Mouse (Mus musculus) neural tube, embryonic 15.5 days (tissue): Measurements from ENCODE around the gene Rnf19b. TPM values are rescaled to one million over a fixed set of nuclear protein-coding genes. Genes with fewer than 3 reads are reported as not detected.

Experiments used
- ATAC-seq: fragments of 200-750 bp; cut with Nextera tagmentation; 2 replicates; pipeline ENCODE4 v1.8.0; 2017; ENCODE audit warnings: mild to moderate bottlenecking, moderate TSS enrichment, moderate library complexity; ENCODE audit not compliant: low FRiP score
- H3K27ac ChIP-seq: fragments of 300-500 bp; sonication (generic); replicated peaks from 2 replicates; pipeline ENCODE4 v1.5.1; 2015; ENCODE audit warnings: mild to moderate bottlenecking, inconsistent platforms
- H3K27me3 ChIP-seq: fragments of 300-500 bp; sonication (generic); replicated peaks from 2 replicates; pipeline ENCODE4 v1.6.1; 2015; ENCODE audit warnings: inconsistent platforms
- H3K36me3 ChIP-seq: fragments of 300-500 bp; sonication (generic); 2 replicates; pipeline ENCODE4 v1.6.1; 2015; ENCODE audit warnings: inconsistent platforms
- H3K4me1 ChIP-seq: fragments of 300-500 bp; sonication (generic); 2 replicates; pipeline ENCODE4 v1.6.1; 2015; ENCODE audit warnings: inconsistent platforms
- H3K4me2 ChIP-seq: fragments of 300-500 bp; sonication (generic); 2 replicates; pipeline ENCODE4 v1.6.1; 2015; ENCODE audit warnings: inconsistent platforms, mild to moderate bottlenecking, moderate library complexity
- H3K4me3 ChIP-seq: fragments of 300-500 bp; sonication (generic); replicated peaks from 2 replicates; pipeline ENCODE4 v1.5.1; 2015; ENCODE audit warnings: mild to moderate bottlenecking, inconsistent platforms
- H3K9ac ChIP-seq: fragments of 300-500 bp; sonication (generic); replicated peaks from 2 replicates; pipeline ENCODE4 v1.6.1; 2015; ENCODE audit warnings: mild to moderate bottlenecking, inconsistent platforms
- H3K9me3 ChIP-seq: fragments of 300-500 bp; sonication (generic); replicated peaks from 2 replicates; pipeline ENCODE4 v1.6.1; 2016; ENCODE audit warnings: inconsistent platforms
- WGBS: fragments of 180-500 bp; shearing (Covaris S2); methylation state at CpG from one replicate; pipeline ENCODE4 v1.1.7; 2015; ENCODE audit warnings: mixed read lengths; 5-methylcytosine and 5-hydroxymethylcytosine counted together
- polyA plus RNA-seq: library from polyadenylated mRNA; unstranded; fragments of >200 nt; fragmentation: Nextera tagmentation; extraction: Ambion mirVana; gene quantifications from 2 replicates; pipeline ENCODE4 v1.2.1, GENCODE M21; 2015

The Rnf19b gene
- 29.9 and 34.5 TPM in 2 replicates for polyA plus RNA-seq

DNA sequence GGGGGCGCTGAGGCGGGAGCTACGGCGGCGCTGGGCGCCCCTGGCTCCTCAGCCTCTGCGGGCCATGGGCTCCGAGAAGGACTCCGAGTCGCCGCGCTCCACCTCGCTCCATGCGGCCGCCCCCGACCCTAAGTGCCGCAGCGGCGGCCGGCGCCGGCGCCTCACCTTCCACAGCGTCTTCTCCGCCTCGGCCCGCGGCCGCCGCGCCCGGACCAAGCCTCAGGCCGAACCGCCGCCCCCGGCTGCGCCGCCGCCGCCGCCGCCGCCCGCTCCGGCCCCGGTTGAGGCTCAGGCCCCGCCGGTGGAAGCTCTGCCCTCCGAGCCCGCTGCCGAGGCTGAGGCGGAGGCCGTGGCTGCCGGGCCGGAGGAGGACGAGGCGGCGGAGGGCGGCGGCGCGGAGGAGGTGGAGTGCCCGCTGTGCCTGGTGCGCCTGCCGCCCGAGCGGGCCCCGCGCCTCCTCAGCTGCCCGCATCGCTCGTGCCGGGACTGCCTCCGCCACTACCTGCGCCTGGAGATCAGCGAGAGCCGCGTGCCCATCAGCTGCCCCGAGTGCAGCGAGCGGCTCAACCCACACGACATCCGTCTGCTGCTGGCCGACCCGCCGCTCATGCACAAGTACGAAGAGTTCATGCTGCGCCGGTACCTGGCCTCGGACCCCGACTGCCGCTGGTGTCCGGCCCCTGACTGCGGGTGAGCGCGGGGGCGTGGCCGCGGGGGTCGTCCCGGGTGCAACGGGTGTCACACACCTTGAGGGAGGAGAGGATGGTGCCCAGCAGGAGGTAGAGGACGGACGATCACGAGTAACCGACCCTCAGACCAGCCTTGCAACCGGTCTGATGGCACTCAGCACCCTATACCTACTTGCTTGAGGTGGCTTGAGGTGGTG lies at the start of gene Rnf19b:
Rnf19b (plus strand) TSS at position 65 of the 886 bp plus-strand sequence.
- ATAC-seq = peak; percentile 46
- H3K4me3 ChIP-seq = peak within 1 kb of the TSS; percentile 96
- peaks cover 27% of the 10 kb centered on the region for H3K4me1 ChIP-seq
- H3K27me3 ChIP-seq = no peaks in the 10 kb centered on the region
- peak within 1 kb of the TSS; percentile 92 for H3K9ac ChIP-seq
- under 1% methylated on average over 52 of the region's 107 CpGs for WGBS
- peak within 1 kb of the TSS; percentile 94 for H3K27ac ChIP-seq
- H3K4me2 ChIP-seq = peak within 1 kb of the TSS; percentile 96
- H3K9me3 ChIP-seq = no peaks in the 10 kb centered on the region
- H3K36me3 ChIP-seq = no peaks in the 10 kb centered on the region

DNA sequence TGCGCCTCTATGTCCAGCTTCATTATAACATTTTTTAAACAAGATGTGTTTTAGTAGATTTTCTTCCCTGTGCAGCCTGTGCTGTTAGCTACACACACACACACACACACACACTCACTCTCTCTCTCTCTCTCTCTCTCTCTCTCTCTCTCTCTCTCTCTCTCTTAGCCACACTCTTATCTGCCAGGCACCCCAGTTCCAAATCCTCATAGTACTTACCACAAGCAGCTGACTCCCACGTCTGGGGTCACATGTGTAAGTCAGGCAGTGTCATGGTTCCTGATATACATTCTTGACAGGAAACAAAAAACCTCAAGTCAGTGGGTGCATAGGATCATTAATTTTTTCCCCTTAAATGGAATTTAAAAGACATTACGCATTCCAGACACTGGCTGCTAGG lies 49.4 kb upstream of the Rnf19b start:
- Histone ChIP-seq H3K9ac (no peak overlapping the region), H3K9me3 (no peaks in the 10 kb centered on the region), H3K36me3 (peaks cover 41% of the 10 kb centered on the region), H3K27me3 (no peaks in the 10 kb centered on the region), H3K27ac (no peak overlapping the region), H3K4me1 (peaks cover 13% of the 10 kb centered on the region), H3K4me2 (no peak overlapping the region), H3K4me3 (no peak overlapping the region)
- no peak for ATAC-seq
- WGBS = 82% methylated on average over 3 of the region's 3 CpGs

- no peak overlapping the region for H3K4me2 ChIP-seq
- H3K4me1 ChIP-seq = peaks cover 13% of the 10 kb centered on the region
- no peaks in the 10 kb centered on the region for H3K27me3 ChIP-seq
- peaks cover 37% of the 10 kb centered on the region for H3K36me3 ChIP-seq
- no peak overlapping the region; the same call in 1 of the 2 replicates for H3K27ac ChIP-seq
- H3K4me3 ChIP-seq = no peak overlapping the region
- WGBS = 57% methylated on average over 5 of the region's 5 CpGs
- no peaks in the 10 kb centered on the region for H3K9me3 ChIP-seq
- no peak for ATAC-seq
- H3K9ac ChIP-seq = no peak overlapping the region
Observed at GRCm38 (mm10) chr4:129009521-129009920, 48.5 kb upstream of the Rnf19b start.

DNA sequence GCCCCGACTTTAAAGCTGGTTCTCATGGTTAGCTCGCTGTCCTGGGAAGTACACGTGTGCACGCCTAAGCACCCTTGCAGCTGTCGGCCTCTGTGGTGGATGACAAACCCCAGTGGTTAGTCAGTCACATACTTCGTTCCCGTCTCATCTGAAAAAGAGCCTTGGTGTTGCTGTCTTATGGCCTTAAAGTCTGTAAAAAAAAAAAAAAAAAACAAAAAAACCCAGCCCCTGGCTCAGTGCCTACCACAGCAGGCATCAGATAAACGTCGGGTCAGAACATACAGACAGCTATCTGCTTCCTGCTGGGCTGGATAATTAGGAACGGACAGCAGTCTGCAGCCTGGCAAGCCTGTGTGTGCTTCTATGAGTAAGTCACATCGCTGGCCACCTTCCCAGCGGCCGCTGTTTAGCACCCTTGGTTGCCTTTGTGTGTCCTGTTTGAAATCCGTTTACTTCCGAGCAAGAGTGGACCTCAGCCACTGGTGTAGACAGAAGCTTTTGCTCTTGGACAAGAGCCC lies 46.4 kb upstream of the Rnf19b start:
- Histone ChIP-seq H3K9ac (no peak overlapping the region), H3K4me1 (peaks cover 17% of the 10 kb centered on the region), H3K4me2 (no peak overlapping the region), H3K9me3 (no peaks in the 10 kb centered on the region), H3K27ac (peak overlapping the region; percentile 43; the same call in 1 of the 2 replicates), H3K27me3 (no peaks in the 10 kb centered on the region), H3K4me3 (no peak overlapping the region), H3K36me3 (peaks cover 28% of the 10 kb centered on the region)
- peak; percentile 8; the same call in 1 of the 2 replicates for ATAC-seq
- WGBS = 39% methylated on average over 15 of the region's 15 CpGs

DNA sequence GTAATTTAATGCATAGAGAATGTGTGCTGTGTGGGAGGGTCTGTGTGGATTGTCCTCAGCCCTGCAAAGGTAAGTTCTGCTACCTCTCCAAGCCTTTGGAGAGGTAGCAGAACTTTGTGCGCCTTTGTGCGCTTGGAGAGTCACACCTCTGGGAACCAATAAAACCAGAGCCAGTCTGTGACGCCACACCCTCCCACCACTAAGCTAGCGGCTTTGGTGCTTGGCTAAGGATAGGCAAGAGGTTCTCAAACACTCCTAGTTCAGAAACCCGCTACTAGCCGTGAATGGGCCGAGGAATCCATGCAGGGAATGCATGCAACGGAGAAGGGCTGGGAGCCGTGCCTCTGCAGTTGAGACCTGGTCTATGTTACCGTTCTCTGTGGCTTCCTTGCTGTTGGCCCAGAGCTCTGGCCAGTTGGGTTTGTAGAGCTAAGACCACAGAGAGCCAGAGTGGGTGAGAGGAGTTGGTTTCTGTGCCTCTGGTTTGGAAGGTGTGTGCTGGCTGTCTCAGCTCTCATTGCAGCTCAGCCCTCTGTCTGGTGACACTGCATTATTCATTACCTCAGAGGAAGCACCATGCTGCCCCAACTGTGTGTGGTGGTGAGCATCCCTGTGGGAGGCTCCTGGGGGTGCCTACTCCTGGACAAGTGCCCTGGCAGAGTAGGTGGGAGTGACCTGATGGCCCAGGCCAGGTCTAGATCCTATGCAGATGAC lies 44.8 kb upstream of the Rnf19b start:
- H3K27ac ChIP-seq = no peak overlapping the region
- ATAC-seq = no peak
- WGBS = 58% methylated on average over 10 of the region's 10 CpGs
- H3K9ac ChIP-seq = no peak overlapping the region
- H3K4me3 ChIP-seq = no peak overlapping the region
- H3K4me1 ChIP-seq = peaks cover 17% of the 10 kb centered on the region
- H3K9me3 ChIP-seq = no peaks in the 10 kb centered on the region
- H3K27me3 ChIP-seq = no peaks in the 10 kb centered on the region
- H3K4me2 ChIP-seq = no peak overlapping the region
- peaks cover 16% of the 10 kb centered on the region for H3K36me3 ChIP-seq

- 29% methylated on average over 4 of the region's 4 CpGs for WGBS
Observed at GRCm38 (mm10) chr4:129016329-129016728, 41.7 kb upstream of the Rnf19b start.

GRCm38 (mm10) chr4:129017150-129017549 lies 40.9 kb upstream of the Rnf19b start:
- peaks cover 26% of the 10 kb centered on the region for H3K4me1 ChIP-seq
- no peaks in the 10 kb centered on the region for H3K36me3 ChIP-seq
- H3K27ac ChIP-seq = no peak overlapping the region
- H3K4me2 ChIP-seq = no peak overlapping the region
- H3K27me3 ChIP-seq = no peaks in the 10 kb centered on the region
- no peaks in the 10 kb centered on the region for H3K9me3 ChIP-seq
- no peak overlapping the region for H3K9ac ChIP-seq
- no peak for ATAC-seq
- no peak overlapping the region for H3K4me3 ChIP-seq
- WGBS = 86% methylated on average over 10 of the region's 10 CpGs

More at GRCm38 (mm10) chr4:129016329-129016728, 41.7 kb upstream of the Rnf19b start:
- no peak for ATAC-seq
- no peaks in the 10 kb centered on the region for H3K27me3 ChIP-seq
- no peaks in the 10 kb centered on the region for H3K36me3 ChIP-seq
- H3K4me3 ChIP-seq = no peak overlapping the region
- no peaks in the 10 kb centered on the region for H3K9me3 ChIP-seq
- H3K4me1 ChIP-seq = peaks cover 33% of the 10 kb centered on the region
- H3K4me2 ChIP-seq = no peak overlapping the region
- no peak overlapping the region for H3K27ac ChIP-seq
- no peak overlapping the region for H3K9ac ChIP-seq

DNA sequence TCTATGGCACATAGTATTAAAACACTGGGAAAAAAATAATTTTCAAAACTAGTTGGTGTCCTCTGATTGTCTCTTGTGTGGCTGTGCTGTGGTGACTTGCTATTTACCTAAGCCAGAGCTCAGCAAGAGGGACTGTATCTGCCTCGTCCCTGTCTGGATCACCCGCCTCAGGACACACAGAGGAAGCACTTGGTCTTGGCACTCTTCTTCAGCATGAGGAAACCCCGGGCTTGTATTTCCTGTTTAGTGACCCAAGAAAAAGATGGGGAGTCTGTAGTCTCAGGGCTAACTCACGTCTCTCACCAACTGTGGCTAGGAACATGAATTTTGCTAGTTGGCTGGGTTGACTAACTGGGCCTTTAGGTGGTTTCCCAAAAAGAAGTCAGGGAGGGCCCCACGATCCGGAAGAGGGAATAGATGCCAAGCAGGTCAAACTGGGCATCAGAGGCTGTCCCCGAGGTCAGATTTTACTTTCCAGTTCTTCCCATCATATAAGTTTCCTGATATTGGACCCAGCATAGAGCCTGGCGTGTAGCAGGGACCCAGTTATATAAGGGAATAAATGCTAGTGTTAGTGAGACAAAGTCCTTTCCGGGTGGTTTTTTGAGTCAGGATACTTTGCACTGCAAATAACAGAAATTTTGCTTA lies 39.2 kb upstream of the Rnf19b start:
- WGBS = 86% methylated on average over 9 of the region's 9 CpGs

GRCm38 (mm10) chr4:129019788-129020187 lies 38.3 kb upstream of the Rnf19b start:
- no peak overlapping the region for H3K9ac ChIP-seq
- H3K27me3 ChIP-seq = no peaks in the 10 kb centered on the region
- H3K9me3 ChIP-seq = no peaks in the 10 kb centered on the region
- 72% methylated on average over 9 of the region's 9 CpGs for WGBS
- H3K4me2 ChIP-seq = no peak overlapping the region
- H3K27ac ChIP-seq = no peak overlapping the region
- H3K36me3 ChIP-seq = no peaks in the 10 kb centered on the region
- H3K4me3 ChIP-seq = no peak overlapping the region
- no peak for ATAC-seq
- H3K4me1 ChIP-seq = peaks cover 20% of the 10 kb centered on the region

More for the DNA sequence above, 39.2 kb upstream of the Rnf19b start:
- Histone ChIP-seq H3K4me2 (no peak overlapping the region), H3K4me1 (peaks cover 20% of the 10 kb centered on the region), H3K9ac (no peak overlapping the region), H3K27ac (no peak overlapping the region), H3K9me3 (no peaks in the 10 kb centered on the region), H3K36me3 (no peaks in the 10 kb centered on the region), H3K27me3 (no peaks in the 10 kb centered on the region), H3K4me3 (no peak overlapping the region)
- ATAC-seq = no peak

- Histone ChIP-seq H3K4me1 (peaks cover 20% of the 10 kb centered on the region), H3K9ac (no peak overlapping the region), H3K36me3 (no peaks in the 10 kb centered on the region), H3K27ac (no peak overlapping the region; the same call in 1 of the 2 replicates), H3K4me3 (no peak overlapping the region), H3K4me2 (no peak overlapping the region), H3K9me3 (no peaks in the 10 kb centered on the region), H3K27me3 (no peaks in the 10 kb centered on the region)
- no peak for ATAC-seq
- 53% methylated on average over 6 of the region's 6 CpGs for WGBS
Observed at GRCm38 (mm10) chr4:129020454-129020853, 37.6 kb upstream of the Rnf19b start.

- Histone ChIP-seq H3K9ac (no peak overlapping the region), H3K4me2 (no peak overlapping the region), H3K4me1 (peaks cover 17% of the 10 kb centered on the region), H3K9me3 (no peaks in the 10 kb centered on the region), H3K4me3 (no peak overlapping the region), H3K27ac (no peak overlapping the region), H3K27me3 (no peaks in the 10 kb centered on the region), H3K36me3 (no peaks in the 10 kb centered on the region)
- 89% methylated on average over 3 of the region's 3 CpGs for WGBS
- ATAC-seq = no peak
Observed at GRCm38 (mm10) chr4:129021426-129021825, 36.6 kb upstream of the Rnf19b start.
